Mouse (Mus musculus) bone marrow, adult 2 months (tissue): Measurements from ENCODE around the gene Cenpw. TPM values are rescaled to one million over a fixed set of nuclear protein-coding genes. Genes with fewer than 3 reads are reported as not detected.

Experiments used
- H3K27ac ChIP-seq: fragments of 200-500 bp; 2 replicates; pipeline ENCODE4 v1.5.1; 2012; ENCODE audit warnings: low read depth, mild to moderate bottlenecking, control low read depth, inconsistent platforms, low read length; ENCODE audit not compliant: control insufficient read depth, poor library complexity, insufficient read depth
- H3K4me1 ChIP-seq: fragments of 200-500 bp; 2 replicates; pipeline ENCODE4 v1.6.1; 2011; ENCODE audit warnings: low read length; ENCODE audit not compliant: control insufficient read depth, insufficient read depth
- H3K4me3 ChIP-seq: fragments of 200-500 bp; replicated peaks from 2 replicates; pipeline ENCODE3; 2011; ENCODE audit warnings: mild to moderate bottlenecking, low read depth, low read length, control low read depth; ENCODE audit not compliant: control insufficient read depth
- CTCF ChIP-seq: fragments of 200-500 bp; IDR thresholded peaks from 2 replicates; pipeline ENCODE4 v1.5.1; 2011; ENCODE audit warnings: low read length, control low read depth; ENCODE audit not compliant: control insufficient read depth, insufficient read depth
- POLR2A ChIP-seq: fragments of 200-500 bp; IDR thresholded peaks from 2 replicates; pipeline ENCODE4 v1.6.1; 2011; ENCODE audit warnings: low read depth, mild to moderate bottlenecking, control low read depth, low read length, borderline replicate concordance; ENCODE audit not compliant: control insufficient read depth
- WGBS: fragments of 180-500 bp; shearing (Covaris S2); methylation state at CpG from one replicate; pipeline ENCODE4 v1.1.7; 2018; 5-methylcytosine and 5-hydroxymethylcytosine counted together
- polyA plus RNA-seq: library from polyadenylated mRNA; stranded (reverse); fragments of >200 nt; gene quantifications from 2 replicates; pipeline ENCODE4 v1.2.4, GENCODE M21; 2011; ENCODE audit warnings: low replicate concordance; ENCODE audit not compliant: missing spikeins, insufficient read depth, insufficient read length

Gene Cenpw
- 10.7 and 16.9 TPM in 2 replicates for polyA plus RNA-seq

- no peaks in the 10 kb centered on the region for H3K4me1 ChIP-seq
- H3K4me3 ChIP-seq, result peak within 1 kb of the TSS; percentile 74
- WGBS, result under 1% methylated on average over 55 of the region's 55 CpGs
- 0 out of 2 replicates have a peak within 1 kb of the TSS, but pooled peaks have one; percentile 7 for H3K27ac ChIP-seq
- TF ChIP-seq POLR2A (peak; percentile 81; the same call in 1 of the 2 replicates), CTCF (no peak)
These were observed at the start of gene Cenpw for GRCm38 (mm10) chr10:30199916-30200826. TSS of gene Cenpw (minus strand) at chr10:30200560.

- H3K27ac ChIP-seq, result no peak overlapping the region
- 61% methylated on average over 3 of the region's 3 CpGs for WGBS
- no peak overlapping the region for H3K4me3 ChIP-seq
- TF ChIP-seq CTCF, result no peak
- no peak for TF ChIP-seq POLR2A
- H3K4me1 ChIP-seq, result no peaks in the 10 kb centered on the region
These were observed 49.3 kb upstream of the Cenpw start for GRCm38 (mm10) chr10:30249654-30250053.

GRCm38 (mm10) chr10:30199501-30199900 is 859 bp downstream of the Cenpw start:
- WGBS, result 53% methylated on average over 5 of the region's 5 CpGs
- Histone ChIP-seq H3K27ac (no peak overlapping the region), H3K4me3 (peak overlapping the region; percentile 25), H3K4me1 (no peaks in the 10 kb centered on the region)
- TF ChIP-seq POLR2A (no peak), CTCF (no peak)

GRCm38 (mm10) chr10:30167700-30168099 is 32.7 kb downstream of the Cenpw start:
- no peak overlapping the region for H3K27ac ChIP-seq
- H3K4me1 ChIP-seq, result no peaks in the 10 kb centered on the region
- H3K4me3 ChIP-seq, result no peak overlapping the region
- TF ChIP-seq CTCF, result no peak
- no peak for TF ChIP-seq POLR2A
- WGBS, result 83% methylated on average over 4 of the region's 4 CpGs
